Mouse (Mus musculus): ENCODE measurements around the gene Naa10.

DNA sequence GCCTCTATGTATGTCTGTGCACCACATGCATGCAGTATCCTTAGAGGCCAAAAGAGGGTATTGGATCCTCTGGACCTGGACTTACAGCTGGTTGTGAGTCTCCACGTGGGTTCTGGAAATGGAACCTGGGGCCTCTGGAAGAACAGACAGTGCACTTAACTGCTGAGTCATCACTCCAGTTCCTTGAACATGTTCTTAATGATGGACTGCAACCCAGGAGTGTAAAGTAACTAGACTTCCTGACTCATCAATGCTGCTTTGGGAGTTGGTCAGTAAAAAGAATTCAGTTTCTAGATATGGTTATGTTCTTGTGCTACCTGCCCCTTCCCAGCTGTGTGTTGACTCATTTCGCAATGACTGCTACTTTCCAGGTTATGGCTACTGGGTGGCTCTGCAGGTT lies 10.1 kb upstream of the Naa10 start:
- TF ChIP-seq POLR2A (IDR thresholded peaks at IDR 0.05; ENCODE audit: low read depth, low read length), result no peak
- no peak for TF ChIP-seq CTCF (IDR thresholded peaks at IDR 0.05; ENCODE audit: borderline replicate concordance, insufficient read depth, low read length)
